Mouse (Mus musculus): ENCODE data around the gene Rubcnl.

DNA sequence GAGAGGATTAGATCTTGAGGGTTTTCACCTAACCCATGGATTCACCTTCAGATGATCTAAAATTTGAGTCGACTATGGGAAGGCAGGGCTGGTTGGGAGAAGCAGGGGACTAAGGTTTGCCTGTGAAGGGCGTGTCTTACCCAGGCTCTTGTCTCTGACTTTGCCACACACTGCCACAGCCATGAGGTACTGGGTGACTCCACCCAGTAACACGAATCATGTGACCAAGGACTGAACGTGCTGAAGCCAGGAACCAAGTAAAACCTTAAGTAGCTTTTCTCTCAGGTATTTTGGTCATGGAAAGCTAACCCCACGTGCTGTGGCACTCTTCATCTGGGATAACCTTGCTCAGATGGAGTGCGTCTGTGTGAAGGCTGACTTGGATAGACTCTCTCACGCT lies 14.9 kb downstream of the Rubcnl start:
- TF ChIP-seq CTCF (IDR thresholded peaks at IDR 0.05; ENCODE audit: low read depth) (no peak), EP300 (IDR thresholded peaks at IDR 0.05; ENCODE audit: low read depth) (no peak)
